Mouse (Mus musculus) neural tube, embryonic 15.5 days (tissue): Measurements from ENCODE around the gene Fam72a. TPM values are rescaled to one million over a fixed set of nuclear protein-coding genes. Genes with fewer than 3 reads are reported as not detected.

ENCODE experiments used
- ATAC-seq: fragments of 200-750 bp; cut with Nextera tagmentation; 2 replicates; pipeline ENCODE4 v1.8.0; 2017; ENCODE audit warnings: mild to moderate bottlenecking, moderate TSS enrichment, moderate library complexity; ENCODE audit not compliant: low FRiP score
- H3K27ac ChIP-seq: fragments of 300-500 bp; sonication (generic); replicated peaks from 2 replicates; pipeline ENCODE4 v1.5.1; 2015; ENCODE audit warnings: mild to moderate bottlenecking, inconsistent platforms
- H3K27me3 ChIP-seq: fragments of 300-500 bp; sonication (generic); replicated peaks from 2 replicates; pipeline ENCODE4 v1.6.1; 2015; ENCODE audit warnings: inconsistent platforms
- H3K36me3 ChIP-seq: fragments of 300-500 bp; sonication (generic); 2 replicates; pipeline ENCODE4 v1.6.1; 2015; ENCODE audit warnings: inconsistent platforms
- H3K4me1 ChIP-seq: fragments of 300-500 bp; sonication (generic); 2 replicates; pipeline ENCODE4 v1.6.1; 2015; ENCODE audit warnings: inconsistent platforms
- H3K4me2 ChIP-seq: fragments of 300-500 bp; sonication (generic); 2 replicates; pipeline ENCODE4 v1.6.1; 2015; ENCODE audit warnings: inconsistent platforms, mild to moderate bottlenecking, moderate library complexity
- H3K4me3 ChIP-seq: fragments of 300-500 bp; sonication (generic); replicated peaks from 2 replicates; pipeline ENCODE4 v1.5.1; 2015; ENCODE audit warnings: mild to moderate bottlenecking, inconsistent platforms
- H3K9ac ChIP-seq: fragments of 300-500 bp; sonication (generic); replicated peaks from 2 replicates; pipeline ENCODE4 v1.6.1; 2015; ENCODE audit warnings: mild to moderate bottlenecking, inconsistent platforms
- H3K9me3 ChIP-seq: fragments of 300-500 bp; sonication (generic); replicated peaks from 2 replicates; pipeline ENCODE4 v1.6.1; 2016; ENCODE audit warnings: inconsistent platforms
- WGBS: fragments of 180-500 bp; shearing (Covaris S2); methylation state at CpG from one replicate; pipeline ENCODE4 v1.1.7; 2015; ENCODE audit warnings: mixed read lengths; 5-methylcytosine and 5-hydroxymethylcytosine counted together
- polyA plus RNA-seq: library from polyadenylated mRNA; unstranded; fragments of >200 nt; fragmentation: Nextera tagmentation; extraction: Ambion mirVana; gene quantifications from 2 replicates; pipeline ENCODE4 v1.2.1, GENCODE M21; 2015

Fam72a gene
- polyA plus RNA-seq, 1 experiment from 2014 or later, result 1.2 TPM

DNA sequence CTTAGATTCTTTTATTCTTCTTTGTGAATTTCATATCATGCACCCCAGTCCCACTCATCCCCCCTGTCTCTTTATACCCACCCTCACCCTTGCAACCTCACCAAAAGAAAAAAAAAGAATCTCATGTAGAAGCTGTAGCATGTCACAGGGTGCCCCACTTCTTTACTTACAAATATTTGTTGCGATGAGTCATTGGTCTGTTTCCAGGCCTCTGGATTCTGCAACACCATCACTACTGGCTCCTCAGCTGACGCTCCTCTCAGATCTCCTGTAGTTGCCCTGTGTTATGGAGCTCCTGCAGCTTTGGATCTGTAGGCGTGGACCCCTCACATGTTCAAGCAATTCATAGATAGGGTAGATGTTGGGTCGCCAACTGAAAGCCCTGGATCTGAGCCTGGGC lies 12.1 kb downstream of the Fam72a start:
- no peak overlapping the region for H3K4me2 ChIP-seq
- H3K9ac ChIP-seq, result no peak overlapping the region
- no peaks in the 10 kb centered on the region for H3K4me1 ChIP-seq
- ATAC-seq, result no peak
- H3K27ac ChIP-seq, result no peak overlapping the region
- WGBS, result 89% methylated on average over 4 of the region's 4 CpGs
- no peaks in the 10 kb centered on the region for H3K36me3 ChIP-seq
- H3K4me3 ChIP-seq, result no peak overlapping the region
- H3K27me3 ChIP-seq, result no peaks in the 10 kb centered on the region
- no peaks in the 10 kb centered on the region for H3K9me3 ChIP-seq

DNA sequence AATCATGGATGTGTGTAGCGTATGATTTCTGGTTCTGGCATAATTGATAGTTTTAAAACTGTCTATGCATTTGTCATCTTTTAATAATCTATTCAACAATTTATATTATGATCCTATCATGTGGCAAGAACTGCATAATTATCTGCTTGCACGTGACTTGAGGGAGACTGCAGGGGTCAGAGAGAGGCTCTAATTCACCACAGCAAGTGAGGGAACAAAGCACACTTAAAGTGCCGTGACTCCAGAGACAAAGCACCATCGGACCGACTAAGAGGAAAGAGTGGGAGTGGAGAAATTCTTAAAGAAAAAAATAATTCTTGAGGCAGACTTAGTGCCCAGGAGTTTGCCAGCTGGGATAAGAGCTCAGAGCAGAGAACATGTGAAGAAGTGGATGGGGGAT lies 13.1 kb downstream of the Fam72a start:
- no peaks in the 10 kb centered on the region for H3K9me3 ChIP-seq
- H3K4me1 ChIP-seq, result no peaks in the 10 kb centered on the region
- WGBS, result 30% methylated on average over 5 of the region's 5 CpGs
- ATAC-seq, result no peak
- no peaks in the 10 kb centered on the region for H3K36me3 ChIP-seq
- H3K9ac ChIP-seq, result no peak overlapping the region
- H3K4me2 ChIP-seq, result no peak overlapping the region
- H3K4me3 ChIP-seq, result no peak overlapping the region
- H3K27me3 ChIP-seq, result no peaks in the 10 kb centered on the region
- no peak overlapping the region for H3K27ac ChIP-seq

DNA sequence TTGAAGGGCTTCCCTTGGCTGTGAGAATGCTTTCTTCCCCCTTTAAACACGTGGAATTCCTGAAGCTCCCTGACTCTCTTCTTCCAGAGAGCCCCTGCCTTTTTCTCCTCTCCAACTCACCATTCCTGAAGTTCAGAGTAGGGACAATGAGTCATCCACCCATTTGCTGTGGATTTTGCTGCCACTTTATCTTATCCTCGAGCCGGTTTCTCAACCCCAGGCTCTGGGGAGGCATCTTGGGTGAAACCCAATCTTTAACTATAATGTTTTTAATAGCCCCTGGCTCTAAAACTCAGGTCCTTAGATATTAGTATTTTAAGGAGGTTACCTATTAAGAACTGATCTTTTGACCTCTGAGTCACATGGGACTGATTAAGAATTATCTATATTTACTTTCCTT lies 13.7 kb downstream of the Fam72a start:
- no peak for ATAC-seq
- Histone ChIP-seq H3K4me1 (no peaks in the 10 kb centered on the region), H3K27ac (no peak overlapping the region), H3K9me3 (no peaks in the 10 kb centered on the region), H3K36me3 (no peaks in the 10 kb centered on the region), H3K9ac (no peak overlapping the region), H3K4me2 (no peak overlapping the region), H3K4me3 (no peak overlapping the region), H3K27me3 (no peaks in the 10 kb centered on the region)
- 50% methylated on average over 3 of the region's 3 CpGs for WGBS

DNA sequence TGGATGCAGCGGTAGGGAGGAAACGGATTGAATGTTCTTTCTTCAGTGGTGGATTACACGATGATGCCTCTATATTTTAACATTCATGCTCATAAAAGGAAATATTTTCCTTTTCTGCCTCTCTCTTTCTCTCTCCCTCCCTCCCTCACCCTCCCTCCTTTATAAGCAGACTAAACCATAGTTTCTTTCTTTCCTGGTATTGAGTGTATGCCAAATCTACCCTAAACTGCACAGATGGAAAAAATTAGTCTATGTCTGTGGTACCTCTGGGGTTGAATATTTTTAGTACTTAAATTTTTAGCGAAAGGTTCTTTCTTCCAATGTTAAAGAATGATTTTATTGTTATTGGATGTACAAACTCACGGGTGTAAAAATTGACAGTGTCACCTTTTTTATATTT lies 14.2 kb downstream of the Fam72a start:
- Histone ChIP-seq H3K4me1 (no peaks in the 10 kb centered on the region), H3K36me3 (no peaks in the 10 kb centered on the region), H3K27me3 (no peaks in the 10 kb centered on the region), H3K27ac (no peak overlapping the region), H3K4me3 (no peak overlapping the region), H3K9ac (no peak overlapping the region), H3K9me3 (no peaks in the 10 kb centered on the region), H3K4me2 (no peak overlapping the region)
- ATAC-seq, result no peak
- WGBS, result 86% methylated on average over 5 of the region's 5 CpGs

DNA sequence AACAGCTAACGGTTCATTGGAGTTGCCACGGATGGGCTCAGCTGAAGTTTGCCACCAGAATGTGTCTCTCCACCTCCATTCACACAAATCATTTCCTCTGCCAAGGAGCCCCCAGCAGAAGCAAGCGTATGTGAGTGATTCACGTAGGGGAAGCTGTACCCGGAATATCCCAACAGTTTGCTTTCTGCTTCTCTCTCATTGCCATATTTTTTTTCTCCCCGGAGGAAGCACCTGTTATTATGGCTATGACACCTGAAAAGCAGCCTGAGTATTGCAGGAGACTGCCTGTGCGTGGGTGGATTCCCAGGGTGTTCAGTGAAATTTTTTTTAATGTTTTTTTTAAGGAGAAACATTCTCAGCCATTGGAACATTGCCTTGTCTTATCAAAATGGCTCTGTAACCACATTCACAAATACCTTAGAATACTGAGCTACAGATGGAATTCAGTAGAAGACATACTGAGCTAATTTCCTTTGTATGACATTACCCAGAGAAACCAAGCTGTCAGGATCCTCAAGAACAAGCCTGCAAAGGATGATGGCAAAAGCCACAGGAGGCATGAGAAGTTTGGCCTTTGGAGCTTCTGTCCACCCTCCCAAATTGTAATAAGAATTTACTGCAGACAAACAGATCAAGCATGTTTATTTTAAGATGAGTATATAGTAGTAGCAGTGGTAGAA lies 16.3 kb downstream of the Fam72a start:
- H3K27me3 ChIP-seq, result no peaks in the 10 kb centered on the region

DNA sequence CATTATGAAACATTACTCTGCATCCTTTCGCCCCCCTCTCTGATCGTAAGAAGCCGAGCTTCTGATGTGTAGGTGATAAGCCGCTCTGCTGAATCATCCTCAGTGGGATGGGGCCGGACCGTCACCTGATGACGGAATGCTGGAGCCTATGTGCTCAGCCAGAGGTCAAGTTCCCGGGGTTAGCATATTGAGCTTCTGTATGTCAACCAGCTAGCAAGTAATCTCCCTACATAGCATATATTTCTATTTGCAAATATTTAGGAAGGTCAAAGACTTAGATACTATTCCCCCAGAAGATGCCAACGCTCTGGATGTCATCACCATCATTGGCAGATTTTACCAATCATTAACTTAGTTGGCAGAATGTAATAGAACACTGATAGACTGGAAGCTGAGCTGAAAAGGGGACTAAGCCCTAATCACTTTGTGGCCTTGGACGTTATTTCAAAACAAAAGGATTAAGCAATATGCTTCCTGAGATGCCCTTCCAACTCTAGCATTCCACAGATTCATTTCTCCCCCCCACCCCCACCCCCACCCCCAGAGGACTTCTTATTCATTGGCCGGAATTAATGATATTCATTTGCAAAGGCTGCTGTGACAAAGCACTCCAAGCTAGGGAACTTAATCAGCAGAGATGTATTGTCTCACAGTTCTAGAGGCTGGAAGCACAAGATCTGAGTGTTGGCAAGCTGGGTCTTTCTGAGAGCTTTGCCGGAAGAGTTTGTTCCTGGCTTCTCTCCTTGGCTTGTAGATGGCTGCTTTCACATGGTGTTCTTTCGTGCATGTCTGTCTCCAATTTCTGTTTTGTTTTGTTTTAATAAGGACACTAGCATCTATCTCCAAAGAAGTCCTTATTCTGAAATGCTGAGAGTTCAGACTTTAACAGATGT lies 19.3 kb downstream of the Fam72a start:
- H3K36me3 ChIP-seq, result no peaks in the 10 kb centered on the region
- H3K4me3 ChIP-seq, result no peak overlapping the region
- H3K4me2 ChIP-seq, result no peak overlapping the region
- no peaks in the 10 kb centered on the region for H3K4me1 ChIP-seq
- no peaks in the 10 kb centered on the region for H3K27me3 ChIP-seq
- H3K9ac ChIP-seq, result no peak overlapping the region
- 85% methylated on average over 13 of the region's 13 CpGs for WGBS
- no peak for ATAC-seq
- H3K27ac ChIP-seq, result no peak overlapping the region
- no peaks in the 10 kb centered on the region for H3K9me3 ChIP-seq

More for the DNA sequence above, 16.3 kb downstream of the Fam72a start:
- ATAC-seq, result no peak
- Histone ChIP-seq H3K4me2 (no peak overlapping the region), H3K4me1 (no peaks in the 10 kb centered on the region), H3K9me3 (no peaks in the 10 kb centered on the region), H3K4me3 (no peak overlapping the region), H3K27ac (no peak overlapping the region), H3K36me3 (no peaks in the 10 kb centered on the region), H3K9ac (no peak overlapping the region)
- 64% methylated on average over 7 of the region's 7 CpGs for WGBS

DNA sequence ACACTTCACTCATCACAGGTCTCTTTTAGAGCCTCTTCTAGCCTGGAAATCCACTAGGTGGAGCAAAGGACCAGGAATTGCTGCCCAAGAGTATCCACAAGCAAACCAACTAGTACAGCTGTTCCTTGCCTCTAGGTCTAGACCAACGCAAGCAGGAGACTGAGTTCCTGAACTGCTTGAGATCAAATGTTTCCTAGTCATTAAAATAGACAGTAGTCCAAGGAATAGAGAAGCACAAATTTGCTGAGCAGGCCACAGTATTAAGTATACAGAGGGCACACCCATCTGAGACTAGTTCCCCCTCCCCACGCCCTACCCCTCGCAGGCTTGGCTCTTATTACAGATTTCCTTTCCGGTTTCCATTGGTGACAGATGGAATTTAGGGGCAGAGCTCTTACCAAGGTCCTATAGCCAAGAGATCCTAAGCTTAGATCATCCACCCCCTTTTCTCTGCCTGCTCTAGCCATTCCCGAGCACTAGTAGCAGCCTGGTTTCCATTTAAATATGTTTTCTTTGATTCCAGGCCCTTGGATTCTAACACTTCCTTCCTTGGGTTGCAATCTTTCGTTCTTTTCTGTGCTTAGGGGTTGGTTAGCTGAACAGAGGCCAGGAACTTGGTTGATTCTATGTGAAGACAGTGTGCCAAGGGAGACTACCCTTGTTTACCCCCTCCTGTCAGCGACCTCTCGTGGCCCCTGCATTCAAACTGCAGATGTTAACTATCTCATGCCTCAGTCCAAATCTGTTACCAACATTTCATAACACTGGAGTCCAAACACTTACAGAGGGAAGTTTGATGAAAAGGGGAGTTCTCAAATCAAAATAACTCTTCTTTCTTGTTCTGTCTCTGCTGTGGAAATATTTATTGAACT lies 21.0 kb downstream of the Fam72a start:
- Histone ChIP-seq H3K9ac (no peak overlapping the region), H3K4me2 (no peak overlapping the region), H3K9me3 (no peaks in the 10 kb centered on the region), H3K27ac (no peak overlapping the region), H3K4me3 (no peak overlapping the region), H3K36me3 (no peaks in the 10 kb centered on the region), H3K27me3 (no peaks in the 10 kb centered on the region), H3K4me1 (no peaks in the 10 kb centered on the region)
- 62% methylated on average over 8 of the region's 8 CpGs for WGBS
- ATAC-seq, result peak; percentile 53; the same call in 1 of the 2 replicates

DNA sequence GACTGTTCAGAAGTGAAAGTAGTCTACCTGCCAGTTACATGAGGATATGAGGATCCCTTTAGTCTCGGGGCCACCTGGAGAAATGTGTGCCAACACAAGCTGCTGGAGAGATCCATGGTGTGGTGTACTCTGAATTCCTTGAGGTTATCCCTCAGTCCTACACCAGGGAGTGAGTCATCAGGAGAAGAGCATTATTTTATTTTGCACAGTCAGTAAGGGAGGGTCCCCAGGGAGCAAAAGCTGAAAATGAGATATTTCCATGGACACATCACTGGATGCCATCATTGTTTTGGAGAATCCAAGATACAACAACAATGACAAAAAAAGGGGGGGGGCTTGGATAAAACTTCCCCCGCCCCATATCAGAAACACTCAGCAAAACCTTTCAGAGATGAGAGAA lies 24.3 kb downstream of the Fam72a start:
- Histone ChIP-seq H3K27ac (no peak overlapping the region), H3K36me3 (no peaks in the 10 kb centered on the region), H3K4me2 (no peak overlapping the region), H3K9me3 (no peaks in the 10 kb centered on the region), H3K4me3 (no peak overlapping the region), H3K9ac (no peak overlapping the region), H3K27me3 (no peaks in the 10 kb centered on the region), H3K4me1 (peaks cover 4% of the 10 kb centered on the region)
- 92% methylated on average over 2 of the region's 2 CpGs for WGBS
- no peak for ATAC-seq

DNA sequence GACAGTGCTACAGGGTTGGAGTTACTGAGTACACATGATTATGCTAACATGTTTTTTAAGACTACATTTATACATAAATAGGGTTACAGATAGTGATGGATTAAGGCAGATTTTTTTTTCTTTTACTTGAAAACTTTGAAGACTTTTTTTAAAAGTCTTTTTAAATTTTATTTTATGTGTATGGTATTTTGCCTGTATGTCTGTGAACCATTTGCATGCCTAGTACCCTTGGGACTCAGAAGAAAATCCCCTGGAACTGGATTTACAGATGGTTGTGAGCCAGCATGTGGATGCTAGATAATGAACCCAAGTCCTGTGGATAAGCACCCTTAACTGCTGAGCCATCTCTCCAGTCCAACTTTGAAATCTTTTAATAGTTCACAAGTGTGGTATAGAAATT lies 25.7 kb downstream of the Fam72a start:
- ATAC-seq, result no peak
- no peak overlapping the region for H3K9ac ChIP-seq
- H3K36me3 ChIP-seq, result no peaks in the 10 kb centered on the region
- no peak overlapping the region for H3K4me3 ChIP-seq
- no peaks in the 10 kb centered on the region for H3K27me3 ChIP-seq
- H3K4me1 ChIP-seq, result peaks cover 4% of the 10 kb centered on the region
- no peak overlapping the region for H3K4me2 ChIP-seq
- H3K9me3 ChIP-seq, result no peaks in the 10 kb centered on the region
- H3K27ac ChIP-seq, result no peak overlapping the region

DNA sequence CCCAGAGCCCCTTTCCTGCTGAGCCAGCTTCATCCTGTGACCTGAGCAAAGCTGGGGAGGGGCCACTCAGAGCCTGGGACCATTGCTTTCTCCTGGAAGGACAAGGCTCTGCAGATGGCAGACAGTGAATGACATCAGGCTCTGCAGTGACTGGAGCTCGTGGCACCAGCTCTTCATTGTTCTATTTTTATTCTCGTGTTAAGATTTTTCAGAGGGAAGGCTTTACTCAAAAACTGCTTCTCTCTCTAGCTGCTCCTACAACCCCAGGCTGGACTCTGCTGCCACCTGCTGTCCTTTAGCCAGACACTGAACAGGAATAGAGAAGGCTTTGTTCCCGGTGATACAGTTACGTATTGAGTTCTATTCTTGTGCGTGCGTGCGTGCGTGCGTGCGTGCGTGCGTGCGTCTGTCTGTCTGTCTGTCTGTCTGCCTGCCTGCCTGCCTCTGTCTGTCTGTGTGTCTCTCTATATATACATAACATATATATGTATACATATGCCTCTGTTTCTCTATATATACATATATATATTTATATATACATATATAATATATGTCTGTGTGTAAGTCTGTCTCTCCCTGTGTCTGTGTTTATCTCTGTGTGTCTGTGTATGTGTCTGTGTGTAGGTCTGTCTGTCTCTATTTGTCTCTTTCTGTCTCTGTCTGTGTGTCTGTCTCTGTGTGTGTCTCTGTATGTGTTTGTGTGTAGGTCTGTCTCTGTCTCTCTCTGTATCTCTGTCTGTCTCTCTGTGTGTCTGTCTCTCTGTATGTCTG lies 27.5 kb downstream of the Fam72a start:
- Histone ChIP-seq H3K9ac (peak overlapping the region; percentile 51), H3K4me1 (peaks cover 4% of the 10 kb centered on the region), H3K36me3 (no peaks in the 10 kb centered on the region), H3K4me3 (no peak overlapping the region), H3K27me3 (no peaks in the 10 kb centered on the region), H3K27ac (peak overlapping the region; percentile 76), H3K9me3 (no peaks in the 10 kb centered on the region), H3K4me2 (peak overlapping the region; percentile 49)
- 5% methylated on average over 13 of the region's 13 CpGs for WGBS
- ATAC-seq, result peak; percentile 98

DNA sequence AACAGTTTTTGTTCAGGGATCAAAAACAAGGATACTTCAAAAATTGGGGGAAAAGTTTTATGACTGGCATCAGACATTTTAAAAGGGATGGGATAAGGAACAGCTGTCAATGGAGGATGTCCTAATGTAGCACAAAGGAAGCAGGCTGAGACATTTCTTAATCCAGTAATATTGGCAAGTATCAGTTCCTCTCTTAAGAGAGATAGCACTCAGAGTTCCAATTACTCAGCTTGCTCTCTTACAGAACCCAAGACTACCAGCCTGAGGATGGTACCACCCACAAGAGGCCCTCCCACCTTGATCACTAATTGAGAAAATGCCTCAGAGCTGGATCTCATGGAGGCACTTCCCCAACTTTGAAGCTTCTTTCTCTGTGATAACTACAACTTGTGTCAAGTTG lies 32.8 kb downstream of the Fam72a start:
- H3K36me3 ChIP-seq, result no peaks in the 10 kb centered on the region
- H3K4me1 ChIP-seq, result no peaks in the 10 kb centered on the region
- H3K9me3 ChIP-seq, result no peaks in the 10 kb centered on the region
- H3K4me2 ChIP-seq, result no peak overlapping the region
- ATAC-seq, result no peak
- no peaks in the 10 kb centered on the region for H3K27me3 ChIP-seq
- no peak overlapping the region for H3K4me3 ChIP-seq
- H3K9ac ChIP-seq, result no peak overlapping the region
- no peak overlapping the region for H3K27ac ChIP-seq
